Mouse (Mus musculus) bone marrow macrophage, adult 2 months (primary cell): ENCODE measurements around the gene Tyro3.

ENCODE experiments used
- CTCF ChIP-seq: IDR thresholded peaks from 2 replicates; pipeline ENCODE4 v1.5.1; 2012; ENCODE audit warnings: low read depth, mild to moderate bottlenecking, low read length, moderate library complexity
- POLR2A ChIP-seq: IDR thresholded peaks from 2 replicates; pipeline ENCODE4 v1.6.1; 2012; ENCODE audit warnings: mild to moderate bottlenecking, low read depth, low read length, borderline replicate concordance

DNA sequence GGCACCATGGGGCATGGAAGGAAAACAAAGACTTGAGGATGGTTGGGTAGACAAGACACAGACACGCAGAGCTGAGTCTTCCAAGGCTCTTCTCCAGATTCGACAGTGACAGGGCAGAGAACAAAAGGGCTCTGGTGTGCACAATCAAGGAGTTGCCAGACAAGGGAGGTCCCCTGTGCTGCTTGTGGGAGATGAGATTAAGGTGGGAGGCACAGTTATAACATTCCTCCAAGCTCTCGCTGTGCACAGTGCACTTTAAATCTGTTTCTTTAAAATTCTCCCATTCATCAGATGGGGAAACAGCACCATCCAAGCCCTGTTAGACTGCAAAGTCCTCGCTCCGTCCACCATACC is 6.7 kb downstream of the Tyro3 start:
- no peak for TF ChIP-seq POLR2A
- no peak for TF ChIP-seq CTCF
